Mouse (Mus musculus): ENCODE results near the gene Pde1c.

The Pde1c gene

DNA sequence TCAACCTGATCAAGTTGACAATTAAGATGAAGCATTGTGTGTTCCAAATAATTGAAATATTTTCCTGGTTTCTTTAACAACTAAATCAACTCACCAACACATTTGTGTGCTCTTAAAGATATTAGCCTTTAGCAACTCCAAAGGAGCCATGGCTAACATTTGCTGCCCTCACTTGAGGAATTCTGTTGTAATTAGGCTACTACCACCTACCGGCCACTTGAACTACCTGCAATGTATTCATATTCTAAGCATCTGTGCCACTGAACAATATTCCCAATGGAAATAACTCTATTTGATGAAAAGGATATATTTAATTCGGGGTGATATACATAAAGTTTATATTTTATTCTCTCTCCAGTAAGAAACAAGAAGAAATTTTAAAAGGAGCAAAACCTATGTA lies 121.0 kb downstream of the Pde1c start:
- no peak for DNase-seq (ENCODE audit: low spot score)

DNA sequence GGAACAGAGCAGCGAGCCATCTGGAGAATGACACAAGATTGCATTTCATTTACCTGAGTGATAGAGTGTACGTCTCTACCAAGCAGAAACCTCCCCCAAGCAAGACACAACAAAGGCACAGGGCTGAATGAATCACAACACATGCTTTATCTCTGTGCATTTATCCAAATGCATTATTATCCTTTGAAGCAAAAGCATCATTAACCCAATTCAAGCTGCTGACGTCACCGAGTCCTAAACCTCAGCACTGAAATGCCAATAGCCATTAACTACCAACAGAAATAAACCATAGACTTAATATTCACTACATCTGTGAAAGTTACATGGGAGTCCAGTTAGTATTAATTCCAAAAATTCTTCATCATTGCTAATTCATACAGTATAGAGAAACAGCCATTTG lies 127.4 kb downstream of the Pde1c start:
- DNase-seq (ENCODE audit: low spot score): no peak

DNA sequence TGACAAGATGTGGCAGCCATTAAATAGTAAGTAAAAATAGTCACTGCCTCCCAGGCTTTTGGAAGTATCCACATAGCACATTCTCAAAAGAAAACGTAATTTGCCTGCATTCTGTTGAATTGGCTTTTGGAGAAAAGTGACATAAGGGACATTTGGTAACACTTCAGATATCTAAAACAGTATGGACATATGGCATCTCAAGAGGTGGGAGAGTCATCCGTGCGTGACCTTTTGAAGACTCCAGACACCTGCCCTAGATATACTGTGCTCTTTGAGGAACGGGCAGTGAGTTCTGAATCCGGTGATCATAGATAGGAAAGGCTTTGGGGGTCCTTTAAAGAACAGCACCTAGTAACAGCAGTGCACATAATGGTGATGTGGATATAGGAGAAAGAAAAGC lies 143.1 kb downstream of the Pde1c start:
- no peak for DNase-seq (ENCODE audit: low spot score)

DNA sequence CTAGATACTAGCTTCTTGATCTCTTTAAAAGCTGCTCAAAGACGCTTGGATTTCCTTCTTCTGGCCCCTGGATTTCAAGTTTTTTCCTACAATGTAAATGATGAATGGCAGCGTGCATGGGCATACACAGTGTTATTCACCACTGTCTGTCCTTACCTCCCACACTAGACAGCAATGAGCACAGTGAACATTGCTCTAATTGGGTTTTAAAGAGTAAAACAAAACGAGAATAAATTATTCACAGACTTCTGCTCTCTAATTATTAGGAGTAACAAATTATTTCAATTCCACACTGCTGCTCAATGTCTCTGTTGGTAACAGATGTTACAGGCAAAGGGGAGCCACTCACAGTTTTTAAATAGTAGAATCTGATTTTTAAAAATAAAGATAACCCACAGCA lies 146.0 kb downstream of the Pde1c start:
- DNase-seq (ENCODE audit: low spot score): no peak

DNA sequence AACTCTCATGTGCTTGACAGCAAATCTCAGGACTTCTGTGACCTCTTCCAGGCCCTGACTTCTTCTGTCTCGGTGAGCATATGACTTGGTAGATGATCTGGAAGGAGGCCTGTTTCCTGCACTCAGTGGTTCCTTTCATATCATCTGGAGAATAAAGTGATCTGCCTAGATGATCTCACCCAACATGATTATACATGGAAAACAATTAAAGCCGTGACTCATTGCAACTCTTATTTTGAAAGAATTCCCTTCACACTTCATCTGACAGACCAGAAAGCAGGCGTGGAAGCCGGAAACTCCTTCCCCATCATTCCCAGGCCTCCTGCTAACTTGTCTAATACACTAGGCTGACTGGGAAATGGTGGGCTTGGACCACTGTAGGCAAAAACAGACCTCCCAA lies 152.7 kb downstream of the Pde1c start:
- DNase-seq (ENCODE audit: low spot score): no peak

DNA sequence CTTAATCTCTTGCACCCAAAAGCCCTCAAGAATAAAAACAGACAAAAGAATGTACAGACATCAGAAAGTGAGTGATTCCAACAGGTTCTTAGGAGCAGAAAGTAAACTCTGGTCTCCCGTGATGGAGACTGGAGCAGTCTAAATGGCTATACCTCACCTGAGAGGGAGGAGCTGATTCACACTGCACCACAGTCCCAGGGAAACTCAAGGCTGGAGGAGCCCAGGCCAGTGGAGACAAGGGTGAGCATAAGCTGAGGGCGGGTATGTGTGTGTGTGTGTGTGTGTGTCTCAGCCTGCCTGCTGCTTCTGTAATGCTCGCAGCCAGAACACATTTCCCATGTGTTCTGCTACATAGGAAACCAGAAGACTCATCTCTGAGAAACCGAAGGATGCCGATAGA lies 179.7 kb downstream of the Pde1c start:
- no peak for DNase-seq (ENCODE audit: low spot score)

DNA sequence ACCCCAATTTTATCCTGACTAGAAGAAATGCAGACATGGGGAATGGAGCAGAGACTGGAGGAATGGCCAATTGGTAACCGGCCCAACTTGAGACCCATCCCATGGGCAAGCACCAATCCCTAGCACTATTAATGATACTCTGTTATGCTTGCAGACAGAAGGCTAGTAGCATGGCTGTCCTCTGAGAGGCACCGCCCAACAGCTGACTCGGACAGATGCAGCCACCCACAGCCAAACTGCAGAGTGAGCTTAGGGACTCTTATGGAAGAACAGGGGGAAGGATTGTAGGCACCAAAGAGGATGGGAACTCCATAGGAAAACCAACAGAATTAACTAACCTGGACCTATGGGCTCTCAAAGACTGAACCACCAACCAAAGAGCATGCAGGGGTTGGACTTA lies 192.5 kb downstream of the Pde1c start:
- no peak for DNase-seq (ENCODE audit: low spot score)

DNA sequence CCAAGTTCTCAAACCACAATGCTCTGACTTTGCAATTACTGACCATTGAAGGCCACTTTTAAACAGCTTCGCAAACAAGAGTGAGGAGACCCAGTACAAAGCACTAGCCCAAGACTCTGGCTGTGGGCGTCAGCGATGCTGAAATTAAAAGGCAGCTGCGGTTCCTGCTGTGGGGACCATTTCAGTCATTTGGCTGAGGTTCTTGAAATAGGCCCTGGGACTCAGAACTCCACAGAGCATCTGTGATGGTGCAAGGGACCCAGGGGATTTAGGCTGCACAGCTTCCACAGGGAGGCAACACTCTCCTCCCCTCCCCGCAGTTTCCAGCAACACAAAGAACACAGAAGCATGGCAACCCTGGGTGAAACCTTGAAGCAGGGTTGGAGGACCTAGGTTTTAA lies 194.7 kb downstream of the Pde1c start:
- DNase-seq (ENCODE audit: low spot score): no peak

DNA sequence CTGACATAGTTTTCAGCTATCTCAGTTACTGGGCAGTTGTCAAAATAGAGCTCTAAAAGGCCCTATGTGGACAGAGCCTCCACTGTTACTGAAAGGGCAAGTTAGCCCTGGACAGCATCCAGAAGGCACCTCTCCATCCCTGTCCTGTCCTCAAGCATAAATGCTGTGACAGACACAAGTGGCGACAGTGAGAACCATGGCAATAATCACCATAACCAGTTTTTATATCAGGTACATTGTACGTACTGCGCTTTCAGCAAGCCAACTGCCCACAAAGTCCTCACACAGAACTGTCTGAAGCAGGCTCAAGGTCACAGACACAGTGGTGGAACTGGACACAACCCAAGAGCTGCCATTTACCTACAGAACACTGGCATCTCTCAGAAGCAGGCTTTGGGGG lies 195.2 kb downstream of the Pde1c start:
- DNase-seq (ENCODE audit: low spot score): no peak

DNA sequence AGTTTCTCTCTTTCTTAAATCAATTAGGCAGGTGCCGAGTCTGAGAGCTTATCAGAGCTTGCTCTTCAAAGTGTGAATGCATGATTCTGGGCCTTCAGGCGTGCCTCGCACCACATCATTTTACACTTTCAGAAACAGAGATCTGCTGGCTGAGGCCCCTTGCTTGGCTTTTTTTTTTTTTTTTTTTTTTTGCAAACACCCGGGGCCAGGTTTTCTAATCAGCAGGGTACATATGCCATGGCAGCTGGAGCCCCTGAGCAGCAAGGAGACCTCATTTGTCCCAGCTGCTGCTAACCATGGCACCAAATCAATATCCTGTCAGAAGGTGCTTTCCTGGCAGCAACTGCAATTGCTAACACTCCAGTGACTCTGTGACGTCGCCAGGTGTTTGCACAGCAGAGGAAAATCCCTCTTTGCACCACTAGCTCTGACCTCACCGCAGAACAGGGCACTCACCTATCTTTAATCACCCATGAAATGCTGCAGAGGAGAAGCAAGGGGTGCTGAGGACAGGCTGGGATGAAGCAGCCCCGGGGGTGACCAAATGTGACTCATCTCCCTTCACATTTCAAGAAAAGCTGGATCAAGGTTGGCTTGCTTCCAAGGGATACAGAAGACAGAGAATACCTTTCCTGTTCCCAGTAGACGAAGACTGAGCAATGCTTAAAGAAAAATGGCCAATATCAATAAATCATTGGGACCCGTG lies 195.7 kb downstream of the Pde1c start:
- DNase-seq (ENCODE audit: low spot score): no peak

DNA sequence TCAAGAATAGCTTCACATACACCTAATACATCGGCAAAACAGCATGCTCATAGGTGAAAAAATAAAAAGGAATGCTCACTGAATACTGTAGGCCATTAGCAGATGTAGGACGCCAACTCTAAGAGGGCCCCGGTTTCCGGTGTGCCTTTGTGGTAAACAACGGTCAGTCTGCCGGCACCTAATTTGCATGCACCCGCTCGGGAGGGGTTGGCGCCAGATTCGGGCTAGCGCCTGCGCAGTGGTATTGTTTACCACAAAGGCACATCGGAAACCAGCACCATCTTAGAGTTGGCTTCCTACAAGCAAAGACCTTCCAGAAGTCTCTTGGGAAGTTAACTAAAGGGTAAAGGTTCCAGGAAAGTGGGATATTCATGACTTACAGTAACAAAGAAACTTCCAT lies 199.4 kb downstream of the Pde1c start:
- DNase-seq (ENCODE audit: low spot score): no peak

DNA sequence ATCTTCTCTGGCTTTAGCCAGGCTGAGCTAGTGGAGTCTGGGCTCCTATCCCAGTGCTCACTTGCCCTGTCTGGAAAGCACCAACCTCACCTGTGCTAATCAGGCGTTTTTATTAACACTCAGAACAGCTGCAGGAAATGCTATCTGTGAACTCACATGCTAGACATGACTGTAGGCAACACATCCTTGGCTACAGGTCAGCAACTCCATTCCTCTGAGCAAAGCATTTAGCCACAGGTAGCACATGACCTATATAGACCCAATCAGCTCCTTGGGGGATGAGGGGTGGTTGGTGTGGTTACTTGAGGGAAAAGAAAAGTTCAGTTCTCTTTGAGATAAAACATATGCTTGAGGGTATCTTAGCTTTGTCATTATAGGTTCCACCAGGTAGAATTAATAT lies 200.8 kb downstream of the Pde1c start:
- no peak for DNase-seq (ENCODE audit: low spot score)

DNA sequence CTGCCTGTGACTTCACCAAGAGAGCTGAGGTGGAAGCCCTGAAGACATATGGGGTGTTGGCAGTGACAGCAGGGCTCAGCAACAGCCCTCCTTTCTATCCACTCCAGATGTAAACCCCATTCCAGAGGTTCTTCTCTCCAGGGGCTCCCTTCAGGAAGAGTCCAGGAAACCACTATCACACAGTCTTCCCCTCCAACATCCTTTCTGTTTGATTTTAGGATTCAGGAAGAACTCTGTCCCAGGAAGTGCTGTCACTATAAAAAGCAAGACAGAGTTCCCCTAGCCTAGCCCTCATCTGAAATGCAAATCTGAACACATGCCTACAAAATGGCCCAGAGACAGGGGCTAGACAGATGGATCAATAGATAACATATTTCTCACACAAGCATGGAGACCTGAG lies 201.6 kb downstream of the Pde1c start:
- no peak for DNase-seq (ENCODE audit: low spot score)

DNA sequence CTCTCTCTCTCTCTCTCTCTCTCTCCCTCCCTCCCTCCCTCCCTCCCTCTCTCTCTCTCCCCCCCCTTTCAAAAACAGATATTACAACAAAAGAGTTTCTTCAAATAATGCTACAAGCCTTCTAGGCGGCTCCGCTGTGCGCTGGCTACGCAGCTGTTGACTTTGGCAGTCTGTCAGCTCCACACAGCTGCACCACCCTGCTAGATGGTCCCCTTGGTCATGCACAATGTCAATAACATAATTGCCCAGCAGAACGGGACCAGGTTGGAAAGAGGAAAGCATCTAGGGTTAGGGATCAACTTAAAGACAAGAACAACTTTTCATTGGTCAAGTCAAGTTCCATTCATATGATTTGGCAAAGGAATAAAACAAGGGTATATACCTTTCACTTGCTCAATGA lies 206.3 kb downstream of the Pde1c start:
- DNase-seq (ENCODE audit: low spot score): no peak

DNA sequence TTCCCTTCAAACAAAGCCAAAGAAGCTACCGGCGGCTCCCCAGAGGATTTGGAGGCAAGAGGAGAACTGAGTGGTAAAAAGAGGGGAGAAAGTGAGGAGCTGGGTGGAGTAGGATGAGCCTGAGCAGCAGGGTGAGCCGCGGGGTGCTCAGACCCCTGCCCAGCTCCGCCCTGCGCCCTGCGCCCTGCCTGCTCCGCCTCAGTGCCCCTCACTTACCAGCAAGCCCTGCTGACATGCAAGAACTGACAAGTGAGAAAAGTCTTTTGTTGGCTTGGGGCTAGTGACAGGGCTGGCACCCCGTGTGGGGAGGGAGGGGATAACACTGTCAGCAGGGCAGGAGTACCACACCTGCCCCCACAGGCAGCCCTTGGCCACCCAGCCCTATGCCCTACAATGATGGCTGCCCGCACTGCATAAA lies 206.8 kb downstream of the Pde1c start:
- DNase-seq (ENCODE audit: low spot score): peak; percentile 46

DNA sequence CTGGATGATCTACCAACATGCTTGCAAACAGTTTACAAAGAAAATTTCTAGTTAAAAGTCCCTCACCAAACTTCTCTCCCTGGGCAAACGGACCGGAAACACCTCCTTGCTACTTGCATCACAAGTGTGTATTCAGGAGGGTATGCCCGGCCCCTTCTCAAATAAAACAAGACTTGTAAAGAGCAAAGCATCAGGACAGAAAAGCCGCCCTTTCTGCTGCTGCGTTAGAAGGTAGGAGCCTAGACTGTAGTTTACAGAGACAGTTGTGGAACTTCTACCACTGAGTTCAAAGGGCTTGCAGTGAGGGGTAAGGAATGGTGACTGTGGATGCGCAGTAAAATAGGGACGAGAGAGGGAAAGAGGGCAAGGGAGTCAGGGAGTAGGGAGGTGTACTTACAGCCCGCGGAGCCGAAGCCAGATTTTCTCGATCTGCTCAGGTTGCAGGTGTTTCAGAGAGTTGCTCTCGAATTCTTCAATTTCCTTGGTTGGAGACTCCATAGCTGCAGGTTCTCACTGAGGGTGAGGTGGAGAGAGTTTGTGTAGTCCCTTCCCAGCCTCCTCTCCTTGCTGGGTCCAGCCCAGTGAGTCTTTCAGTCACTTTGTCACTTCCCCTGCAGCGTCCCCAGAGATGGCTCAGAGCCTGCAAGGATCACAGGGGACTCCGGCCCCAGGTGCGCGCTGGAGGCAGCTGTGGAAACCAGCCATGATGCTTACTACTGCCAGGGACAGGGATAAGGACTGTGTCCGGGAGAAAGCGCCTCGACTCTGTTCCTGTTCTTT lies 207.4 kb downstream of the Pde1c start:
- DNase-seq (ENCODE audit: low spot score): no peak

DNA sequence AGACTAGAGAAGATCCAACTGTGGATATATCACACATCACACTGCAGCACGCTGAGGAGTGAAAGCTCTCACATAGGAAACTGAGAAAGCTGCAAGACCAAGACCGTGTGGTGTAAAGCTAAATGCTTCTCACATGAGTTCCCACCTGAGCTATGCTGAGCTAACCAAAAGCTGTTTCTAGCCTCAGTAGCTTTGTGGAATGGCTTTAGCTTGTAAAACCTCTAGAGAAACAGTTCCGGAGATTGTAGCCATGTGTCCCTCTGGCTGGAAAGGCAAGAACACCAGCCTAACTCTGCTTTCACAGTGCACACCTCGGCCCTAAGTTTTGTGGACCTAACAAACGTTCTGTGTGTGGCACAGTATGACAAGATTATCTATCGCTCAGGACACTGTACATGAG lies 208.8 kb downstream of the Pde1c start:
- DNase-seq (ENCODE audit: low spot score): no peak

DNA sequence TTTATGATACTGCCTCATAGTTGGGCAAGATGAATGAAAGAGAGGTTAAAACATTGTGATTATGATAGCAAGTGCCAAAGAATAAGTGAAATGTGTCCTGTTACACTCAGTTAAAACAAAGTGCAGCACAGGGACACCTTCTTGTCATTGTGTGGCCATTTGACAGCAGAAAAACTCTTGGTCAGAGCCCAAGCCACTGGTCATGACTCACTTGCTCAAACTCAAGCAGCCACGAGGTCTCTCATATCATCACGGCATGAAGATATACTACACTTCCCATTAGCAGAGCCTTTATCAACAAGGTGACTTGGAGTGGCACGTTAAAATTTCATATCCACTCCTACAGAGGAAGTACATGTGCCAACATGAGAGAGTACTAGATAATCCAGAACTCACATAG lies 209.8 kb downstream of the Pde1c start:
- no peak for DNase-seq (ENCODE audit: low spot score)

DNA sequence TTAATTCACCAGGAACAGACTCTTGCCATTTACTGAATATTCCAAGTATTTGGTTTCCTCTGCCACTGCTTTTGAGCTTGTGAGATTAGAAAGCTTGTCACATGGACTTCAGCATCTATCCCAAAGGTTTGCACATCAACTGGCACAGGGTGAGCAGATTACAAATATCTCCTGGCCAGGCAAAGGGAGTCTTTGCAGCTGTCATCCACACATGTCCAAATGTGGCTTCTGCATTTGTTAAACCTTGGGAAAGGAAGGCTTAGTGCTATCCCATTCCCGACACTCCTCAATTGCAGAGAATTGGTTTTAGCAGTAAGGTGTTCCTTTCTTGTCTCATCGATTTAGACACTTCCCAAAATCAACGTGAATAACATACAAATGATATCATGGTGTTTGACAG lies 221.7 kb downstream of the Pde1c start:
- no peak for DNase-seq (ENCODE audit: low spot score)

DNA sequence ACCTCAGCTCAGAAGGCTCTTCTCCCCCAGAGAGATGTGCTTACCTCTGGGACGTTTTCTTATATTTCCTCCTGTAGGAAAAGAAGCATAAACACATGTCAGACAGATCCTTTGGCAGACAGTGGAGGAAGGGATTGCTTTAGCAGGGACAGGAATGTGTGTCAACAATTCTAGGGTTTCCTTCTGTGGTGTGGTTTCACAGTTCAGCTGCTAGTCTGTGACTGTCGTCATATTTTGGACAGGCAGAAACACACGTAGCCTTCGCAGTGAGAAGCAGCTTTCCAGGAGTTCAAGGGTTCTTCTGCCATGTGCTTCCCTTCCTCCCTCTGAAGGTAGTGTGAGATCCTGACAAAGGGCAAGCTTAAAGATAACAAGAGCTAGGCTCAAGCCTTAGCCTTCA lies 223.8 kb downstream of the Pde1c start:
- DNase-seq (ENCODE audit: low spot score): no peak

DNA sequence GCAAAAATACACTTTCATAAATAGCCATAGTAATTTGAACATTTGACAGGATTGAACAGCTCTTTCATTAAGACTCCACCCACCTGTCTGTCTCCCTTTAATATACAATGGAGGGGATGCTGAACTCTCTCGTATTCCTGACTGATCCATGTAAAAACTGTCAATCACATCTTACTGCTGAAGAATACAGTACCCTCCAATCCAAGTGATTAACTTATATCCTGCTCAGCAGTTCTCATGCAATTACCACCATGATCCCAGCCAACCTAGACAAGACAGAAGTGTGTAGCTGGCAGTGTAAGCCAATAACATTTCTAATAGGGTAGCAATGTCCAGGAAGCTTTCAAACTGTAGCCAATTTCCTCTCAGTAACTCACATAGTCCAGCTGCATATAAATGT lies 226.9 kb downstream of the Pde1c start:
- no peak for DNase-seq (ENCODE audit: low spot score)

DNA sequence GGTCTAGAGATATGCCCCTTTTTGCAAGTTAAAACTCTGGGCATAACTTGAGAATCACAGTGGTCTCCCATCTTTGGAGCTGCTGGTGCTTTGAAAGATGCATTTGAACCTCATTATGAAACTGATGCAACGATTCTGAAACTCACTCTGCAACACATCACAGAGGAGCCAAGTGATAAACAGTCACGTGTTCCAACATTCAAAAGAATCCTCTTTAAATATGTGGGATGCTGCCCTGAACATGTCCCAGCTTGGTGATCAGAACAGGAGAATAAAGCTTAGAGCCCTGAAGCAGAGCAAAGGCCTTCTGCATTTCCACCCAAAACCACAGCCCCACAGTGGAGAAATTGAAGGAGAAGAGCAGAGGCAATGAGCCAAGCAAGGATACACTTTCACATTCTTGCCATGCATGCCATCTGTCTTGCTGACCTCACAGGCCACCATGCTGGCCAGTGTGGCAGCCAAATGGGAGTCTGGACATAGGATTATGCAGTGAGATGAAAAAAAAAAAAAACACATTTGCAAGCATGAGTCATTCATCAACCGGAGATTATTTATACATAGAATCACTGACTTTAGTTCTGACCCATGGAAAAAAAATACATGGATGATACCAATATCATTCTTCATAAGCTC lies 233.0 kb downstream of the Pde1c start:
- DNase-seq (ENCODE audit: low spot score): no peak

DNA sequence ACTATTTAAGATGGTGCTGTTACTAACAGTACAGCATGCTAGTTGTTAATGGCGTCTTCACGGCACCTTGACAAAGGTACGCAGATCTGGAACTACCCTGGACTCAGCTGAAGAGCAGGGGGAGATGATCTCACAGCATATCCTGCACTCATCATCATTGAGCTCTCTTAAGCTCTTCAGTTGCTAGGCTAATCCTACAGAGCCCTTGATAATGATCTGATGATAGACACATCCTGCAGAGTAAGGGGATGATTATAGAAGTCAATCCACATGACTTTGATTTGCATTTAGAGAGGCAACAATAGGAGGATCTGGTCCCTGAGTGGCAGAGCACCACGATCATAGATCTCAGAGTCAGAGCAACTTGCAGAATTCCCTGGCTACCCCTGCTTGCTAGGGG lies 236.8 kb downstream of the Pde1c start:
- DNase-seq (ENCODE audit: low spot score): no peak

DNA sequence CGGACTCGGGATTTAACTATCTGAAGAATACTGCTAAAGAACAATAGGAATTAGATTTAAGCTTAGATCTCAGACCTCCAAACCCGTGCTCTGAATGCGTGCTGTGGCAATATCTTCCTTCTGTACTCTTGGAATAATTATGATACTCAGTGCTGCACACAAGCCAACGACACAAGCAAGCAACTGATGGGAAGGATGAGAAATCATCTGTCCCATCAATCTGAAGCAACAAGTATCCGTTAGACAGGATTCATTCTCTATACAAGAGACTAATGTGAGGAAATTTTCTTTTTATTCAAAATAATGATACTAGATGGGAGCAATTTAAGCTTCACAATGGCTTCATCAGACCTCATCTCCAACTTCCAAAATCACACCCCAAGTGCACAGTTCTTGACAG lies 237.5 kb downstream of the Pde1c start:
- no peak for DNase-seq (ENCODE audit: low spot score)

All from testis, postnatal 10 days (tissue).